Mouse (Mus musculus): Measurements from ENCODE around the gene Nmu.

DNA sequence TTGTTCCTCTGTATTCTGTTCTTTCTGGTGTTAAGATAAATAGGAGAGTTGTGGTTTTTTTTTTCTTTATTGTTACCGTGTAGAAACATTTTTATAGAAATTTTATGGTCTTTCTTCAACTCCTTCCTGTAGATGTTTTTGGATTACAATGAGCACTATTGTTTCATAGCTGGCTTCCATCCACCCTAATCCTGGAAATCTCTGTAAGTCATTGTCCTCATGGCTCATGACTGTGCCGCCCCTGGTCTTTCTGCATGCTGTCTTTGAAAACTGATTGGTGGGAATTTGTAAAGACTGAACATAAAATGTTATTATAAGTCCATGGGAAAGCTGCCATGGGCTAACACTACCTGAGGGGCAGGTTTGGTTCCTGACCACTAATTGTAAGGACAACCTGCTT, 36.3 kb downstream of the Nmu start:
- TF ChIP-seq CTCF (IDR thresholded peaks at IDR 0.05; ENCODE audit: control insufficient read depth, insufficient read depth, low read length) (no peak), POLR2A (IDR thresholded peaks at IDR 0.05; ENCODE audit: borderline replicate concordance, control insufficient read depth, low read depth, low read length) (no peak)
